Mouse (Mus musculus) kidney, adult 2 months (tissue): ENCODE measurements at regions not wholly inside any gene's neighbourhood (a gene's known extent, or its start where the extent isn't known, plus 50 kb on each side); places are given as distances from the start of the nearest gene placed in this dataset.

ENCODE experiments used
- CTCF ChIP-seq: fragments of 200-500 bp; conservative IDR thresholded peaks from 2 replicates; pipeline ENCODE4 v1.5.1; 2011; ENCODE audit warnings: low read depth, mild to moderate bottlenecking, control low read depth, low read length, moderate library complexity, mixed read lengths; ENCODE audit not compliant: insufficient read depth, insufficient read length
- POLR2A ChIP-seq: fragments of 200-500 bp; IDR thresholded peaks from one replicate; pipeline ENCODE4 v1.6.1; 2011; ENCODE audit warnings: low read depth, low read length, control low read depth

DNA sequence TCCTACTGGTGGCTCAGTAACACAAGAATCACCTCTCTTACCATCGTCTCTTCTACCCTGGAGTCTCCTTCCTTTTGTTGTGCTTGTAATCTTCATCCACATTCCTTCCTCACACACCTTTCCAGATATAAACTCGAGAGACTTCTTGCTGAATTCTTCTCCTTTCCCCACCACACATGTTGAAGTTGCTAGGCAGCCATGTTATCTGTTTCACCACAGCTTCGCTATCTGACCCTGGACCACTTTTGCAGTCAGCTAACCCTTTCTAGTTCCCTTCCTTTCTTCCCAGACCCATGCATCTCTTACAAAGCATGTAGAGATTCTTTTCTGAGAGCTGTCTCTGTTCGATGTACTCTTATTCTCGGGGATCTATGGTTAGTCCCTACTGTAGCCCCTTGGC lies 235.6 kb upstream of the Tprg start:
- TF ChIP-seq CTCF (no peak), POLR2A (no peak)
